Mouse (Mus musculus) forebrain, embryonic 14.5 days (tissue): ENCODE data around the gene Fstl5. TPM values are rescaled to one million over a fixed set of nuclear protein-coding genes. Genes with fewer than 3 reads are reported as not detected.

Experiments used
- ATAC-seq: fragments of 200-750 bp; cut with Nextera tagmentation; 2 replicates; pipeline ENCODE4 v1.8.0; 2017; ENCODE audit warnings: mild to moderate bottlenecking, moderate library complexity
- DNase-seq: peaks from one replicate; pipeline ENCODE4 v3.0.0-alpha.2; 2015; ENCODE audit warnings: low spot score
- H3K27ac ChIP-seq: fragments of 300-500 bp; sonication (generic); 2 replicates; pipeline ENCODE4 v1.5.1; 2014; ENCODE audit warnings: low read depth, mild to moderate bottlenecking, control low read depth, low read length, moderate library complexity
- H3K27me3 ChIP-seq: fragments of 300-500 bp; sonication (generic); replicated peaks from 2 replicates; pipeline ENCODE4 v1.6.1; 2014; ENCODE audit warnings: low read length, control low read depth, mixed read lengths; ENCODE audit not compliant: control insufficient read depth, insufficient read depth
- H3K36me3 ChIP-seq: fragments of 300-500 bp; sonication (generic); 2 replicates; pipeline ENCODE4 v1.6.1; 2014; ENCODE audit warnings: low read length, control low read depth; ENCODE audit not compliant: control insufficient read depth, insufficient read depth
- H3K4me1 ChIP-seq: fragments of 300-500 bp; sonication (generic); 2 replicates; pipeline ENCODE4 v1.6.1; 2014; ENCODE audit warnings: antibody characterized with exemption, low read length, control low read depth; ENCODE audit not compliant: control insufficient read depth, insufficient read depth
- H3K4me2 ChIP-seq: fragments of 300-500 bp; sonication (generic); 2 replicates; pipeline ENCODE4 v1.6.1; 2014; ENCODE audit warnings: mild to moderate bottlenecking, control low read depth, low read length
- H3K4me3 ChIP-seq: fragments of 300-500 bp; sonication (generic); 2 replicates; pipeline ENCODE4 v1.5.1; 2014; ENCODE audit warnings: low read depth, low read length, control low read depth
- H3K9ac ChIP-seq: fragments of 300-500 bp; sonication (generic); 2 replicates; pipeline ENCODE4 v1.6.1; 2014; ENCODE audit warnings: mild to moderate bottlenecking, low read length, control low read depth, moderate library complexity
- H3K9me3 ChIP-seq: fragments of 300-500 bp; sonication (generic); replicated peaks from 2 replicates; pipeline ENCODE4 v1.6.1; 2016; ENCODE audit warnings: low read length, control low read depth, mixed read lengths; ENCODE audit not compliant: control insufficient read depth
- whole genome bisulfite sequencing: fragments of 180-500 bp; shearing (Covaris S2); extraction: QIAGEN DNeasy Blood & Tissue Kit; methylation state at CpG from one replicate; pipeline ENCODE4 v1.1.7; 2014; 5-methylcytosine and 5-hydroxymethylcytosine counted together
- polyA plus RNA-seq: library from polyadenylated mRNA; unstranded; fragments of >200 nt; fragmentation: Nextera tagmentation; extraction: Ambion mirVana; gene quantifications from 2 replicates; pipeline ENCODE4 v1.2.1, GENCODE M21; 2014

The Fstl5 gene
- polyA plus RNA-seq, 1 experiment from 2014 or later = 37.3 TPM

- 33% methylated on average over 4 of the region's 4 CpGs for WGBS
- H3K4me1 ChIP-seq = no peaks in the 10 kb centered on the region
- no peaks in the 10 kb centered on the region for H3K9me3 ChIP-seq
- no peak overlapping the region for H3K27ac ChIP-seq
- peak; percentile 61 for DNase-seq
- H3K4me2 ChIP-seq = no peak overlapping the region
- no peak overlapping the region for H3K4me3 ChIP-seq
- no peak overlapping the region for H3K9ac ChIP-seq
- H3K27me3 ChIP-seq = no peaks in the 10 kb centered on the region
- peak; percentile 80 for ATAC-seq
- no peaks in the 10 kb centered on the region for H3K36me3 ChIP-seq
Measured at GRCm38 (mm10) chr3:76593148-76593547, 519.1 kb downstream of the Fstl5 start.

DNA sequence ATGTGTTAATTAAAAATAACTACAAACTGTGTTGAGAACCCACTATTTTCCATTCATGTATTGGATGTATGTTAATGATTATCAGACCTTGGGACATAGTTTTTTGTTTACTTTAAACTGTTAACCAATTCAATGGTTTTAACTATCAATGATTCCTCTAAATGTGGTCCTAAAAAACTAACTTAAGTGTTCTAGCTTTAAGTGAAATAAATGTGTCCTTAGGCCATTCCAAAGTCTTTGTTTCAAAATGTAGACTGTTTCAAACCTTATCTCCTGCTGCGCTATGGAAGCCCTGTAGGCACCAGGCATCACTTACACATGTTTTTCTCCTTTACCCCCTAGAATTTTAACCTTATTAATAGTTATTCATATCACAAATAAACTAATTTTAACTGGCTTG lies 546.0 kb downstream of the Fstl5 start:
- DNase-seq (no peak), ATAC-seq (no peak)
- no peaks in the 10 kb centered on the region for H3K9me3 ChIP-seq
- no peak overlapping the region for H3K27ac ChIP-seq
- H3K27me3 ChIP-seq = no peaks in the 10 kb centered on the region
- H3K4me3 ChIP-seq = no peak overlapping the region
- no peaks in the 10 kb centered on the region for H3K4me1 ChIP-seq
- no peaks in the 10 kb centered on the region for H3K36me3 ChIP-seq
- H3K9ac ChIP-seq = no peak overlapping the region
- H3K4me2 ChIP-seq = no peak overlapping the region
- WGBS = 95% methylated on average over 1 of the region's 1 CpGs

DNA sequence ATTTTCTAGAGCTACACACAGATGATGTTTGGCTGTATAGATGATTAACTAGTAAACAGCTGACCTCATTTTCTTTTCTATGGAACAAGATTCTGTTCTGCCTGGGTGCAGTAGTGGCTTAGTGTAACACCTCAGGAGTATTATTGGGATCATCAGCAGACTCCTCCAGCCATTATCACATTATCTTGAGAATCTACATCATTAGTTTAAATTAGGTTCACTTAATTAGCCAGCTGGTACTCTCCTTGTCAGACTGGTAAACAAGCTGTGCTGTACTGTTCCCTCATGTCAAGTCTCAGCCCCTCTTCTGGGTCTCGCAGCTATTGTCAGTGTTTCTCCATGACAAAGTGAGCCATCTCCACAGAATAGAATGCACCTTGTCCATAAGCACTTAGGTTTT lies 580.2 kb downstream of the Fstl5 start:
- Histone ChIP-seq H3K9ac (no peak overlapping the region), H3K4me2 (no peak overlapping the region), H3K4me1 (no peaks in the 10 kb centered on the region), H3K9me3 (no peaks in the 10 kb centered on the region), H3K27ac (no peak overlapping the region), H3K27me3 (no peaks in the 10 kb centered on the region), H3K36me3 (no peaks in the 10 kb centered on the region), H3K4me3 (no peak overlapping the region)
- peak; percentile 86 for ATAC-seq
- peak; percentile 65 for DNase-seq
- 29% methylated on average over 1 of the region's 1 CpGs for WGBS

DNA sequence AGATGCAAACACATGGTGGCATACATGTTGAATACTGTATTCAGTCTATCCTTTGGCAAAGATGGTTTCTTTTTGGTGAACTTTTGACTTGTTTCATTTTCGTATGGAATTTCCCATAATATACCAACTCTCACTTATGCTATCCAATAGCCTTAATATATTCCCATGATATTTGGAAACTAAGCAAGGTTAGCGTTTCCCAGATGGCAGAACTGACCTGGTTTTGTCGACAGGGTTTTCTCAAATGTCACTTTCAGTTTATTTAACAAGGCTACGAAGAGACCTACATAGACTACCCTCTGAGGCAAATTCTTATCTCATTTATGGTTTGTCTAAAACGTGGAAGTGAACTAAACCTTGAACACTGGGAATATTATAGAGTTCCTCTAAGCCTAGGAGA lies 596.8 kb downstream of the Fstl5 start:
- no peak overlapping the region for H3K4me3 ChIP-seq
- ATAC-seq (no peak), DNase-seq (no peak)
- H3K4me1 ChIP-seq = no peaks in the 10 kb centered on the region
- WGBS = 79% methylated on average over 5 of the region's 5 CpGs
- no peak overlapping the region for H3K9ac ChIP-seq
- H3K9me3 ChIP-seq = no peaks in the 10 kb centered on the region
- no peaks in the 10 kb centered on the region for H3K36me3 ChIP-seq
- H3K4me2 ChIP-seq = no peak overlapping the region
- H3K27ac ChIP-seq = no peak overlapping the region
- no peaks in the 10 kb centered on the region for H3K27me3 ChIP-seq

DNA sequence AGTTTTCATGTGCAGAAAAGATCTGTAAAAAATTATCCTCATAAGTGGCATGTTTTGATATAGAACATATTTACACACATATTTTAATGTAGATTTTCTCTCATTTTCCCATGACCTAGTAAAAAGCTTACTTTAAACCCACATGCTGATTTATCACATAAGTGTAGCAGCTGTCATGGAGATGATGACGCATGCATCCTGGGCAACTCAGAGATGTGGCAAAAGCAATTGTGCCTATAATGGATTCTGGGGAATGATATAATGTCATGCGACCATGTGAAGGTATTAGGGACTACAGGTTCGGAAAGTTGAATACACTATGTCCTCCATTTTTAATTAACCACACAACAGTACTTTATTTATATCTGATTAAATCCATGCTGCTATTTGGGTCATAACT lies 601.9 kb downstream of the Fstl5 start:
- Histone ChIP-seq H3K4me3 (no peak overlapping the region), H3K4me1 (no peaks in the 10 kb centered on the region), H3K9me3 (no peaks in the 10 kb centered on the region), H3K27ac (no peak overlapping the region), H3K4me2 (no peak overlapping the region), H3K27me3 (no peaks in the 10 kb centered on the region), H3K9ac (no peak overlapping the region), H3K36me3 (no peaks in the 10 kb centered on the region)
- no peak for ATAC-seq
- no peak for DNase-seq
- 87% methylated on average over 3 of the region's 3 CpGs for WGBS

DNA sequence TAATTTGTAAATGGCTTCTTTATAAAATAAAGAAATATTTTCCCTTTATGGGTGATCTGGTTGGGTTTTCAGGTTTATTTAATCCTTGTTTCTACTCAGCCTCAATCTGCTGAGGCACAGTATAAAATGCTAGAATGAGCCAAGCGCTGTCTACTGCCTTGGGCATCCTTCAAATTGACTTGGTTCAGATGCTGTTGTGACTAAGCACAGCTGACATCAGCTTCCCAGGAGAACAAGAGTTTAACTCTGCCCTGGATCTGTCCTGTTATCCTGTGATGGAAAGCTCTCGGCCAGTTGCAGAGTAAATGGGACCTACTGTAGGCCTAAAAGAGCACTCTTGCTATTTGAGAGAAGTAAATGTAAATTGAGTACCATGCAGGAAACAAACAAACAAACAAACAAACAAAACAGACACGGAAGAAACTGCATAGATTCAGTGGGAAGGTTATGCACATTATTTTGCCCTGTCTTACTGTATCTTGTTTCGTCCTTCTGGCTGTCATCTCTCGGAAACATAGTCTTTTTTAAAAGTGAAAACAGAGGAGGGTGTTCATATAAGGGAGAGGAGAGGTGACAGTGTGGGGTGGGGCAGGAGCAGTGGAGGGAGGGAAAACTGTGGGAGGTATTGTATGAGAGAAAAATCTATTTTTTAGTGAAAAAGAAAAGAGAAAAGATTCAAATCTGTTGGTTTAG lies 605.9 kb downstream of the Fstl5 start:
- H3K9ac ChIP-seq = no peak overlapping the region
- 82% methylated on average over 5 of the region's 5 CpGs for WGBS
- ATAC-seq = peak; percentile 54; the same call in 1 of the 2 replicates
- H3K36me3 ChIP-seq = no peaks in the 10 kb centered on the region
- no peaks in the 10 kb centered on the region for H3K4me1 ChIP-seq
- H3K4me3 ChIP-seq = no peak overlapping the region
- H3K27me3 ChIP-seq = no peaks in the 10 kb centered on the region
- no peak overlapping the region for H3K4me2 ChIP-seq
- H3K9me3 ChIP-seq = no peaks in the 10 kb centered on the region
- peak; percentile 24 for DNase-seq
- no peak overlapping the region for H3K27ac ChIP-seq

DNA sequence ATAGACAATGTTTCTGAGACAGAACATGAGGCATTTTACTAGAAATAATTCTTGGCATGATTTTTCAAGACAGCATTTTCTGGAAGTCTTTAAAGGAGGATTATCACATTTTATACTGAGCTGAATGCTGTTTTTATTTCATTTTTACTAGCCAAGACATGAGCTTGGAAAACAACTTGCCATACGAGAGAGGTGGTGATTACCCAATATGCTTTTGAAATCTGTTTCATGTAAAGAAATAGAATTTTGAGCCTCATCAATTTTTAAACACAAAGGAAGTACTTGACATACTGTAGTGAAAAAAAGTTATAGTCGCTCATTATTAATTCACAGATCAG lies 606.4 kb downstream of the Fstl5 start:
- Histone ChIP-seq H3K9ac (no peak overlapping the region), H3K36me3 (no peaks in the 10 kb centered on the region), H3K27me3 (no peaks in the 10 kb centered on the region), H3K9me3 (no peaks in the 10 kb centered on the region), H3K27ac (no peak overlapping the region), H3K4me1 (no peaks in the 10 kb centered on the region), H3K4me2 (no peak overlapping the region), H3K4me3 (no peak overlapping the region)
- WGBS = 84% methylated on average over 2 of the region's 2 CpGs
- DNase-seq (peak; percentile 55), ATAC-seq (no peak; the same call in 1 of the 2 replicates)

DNA sequence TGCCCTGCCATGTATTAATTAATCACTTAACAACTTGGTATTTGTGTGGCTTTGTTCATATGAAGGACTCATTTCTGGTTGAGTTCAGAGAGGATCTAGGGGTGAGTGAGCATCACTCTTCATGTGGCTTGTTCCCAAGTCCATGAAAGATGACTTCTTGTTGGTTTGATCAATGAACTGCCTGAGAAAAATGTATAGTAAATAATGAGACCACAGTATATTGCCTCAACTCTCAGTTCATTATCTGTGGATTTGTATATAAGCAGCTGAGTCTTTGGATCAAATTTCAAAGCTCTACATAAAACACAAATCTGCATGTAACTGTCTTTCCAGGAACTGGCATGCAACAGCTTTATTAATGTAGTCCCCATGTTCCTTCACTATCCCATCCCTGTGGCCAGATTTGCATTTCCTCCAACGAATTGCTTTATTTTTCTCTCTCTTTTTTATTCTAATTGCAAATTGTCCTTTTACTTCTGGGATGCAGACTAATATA lies 623.1 kb downstream of the Fstl5 start:
- H3K27ac ChIP-seq = no peak overlapping the region
- no peak for DNase-seq
- no peaks in the 10 kb centered on the region for H3K4me1 ChIP-seq
- H3K4me3 ChIP-seq = no peak overlapping the region
- H3K9ac ChIP-seq = no peak overlapping the region
- no peaks in the 10 kb centered on the region for H3K9me3 ChIP-seq
- H3K36me3 ChIP-seq = no peaks in the 10 kb centered on the region
- ATAC-seq = no peak
- H3K27me3 ChIP-seq = no peaks in the 10 kb centered on the region
- 62% methylated on average over 1 of the region's 1 CpGs for WGBS
- H3K4me2 ChIP-seq = no peak overlapping the region

DNA sequence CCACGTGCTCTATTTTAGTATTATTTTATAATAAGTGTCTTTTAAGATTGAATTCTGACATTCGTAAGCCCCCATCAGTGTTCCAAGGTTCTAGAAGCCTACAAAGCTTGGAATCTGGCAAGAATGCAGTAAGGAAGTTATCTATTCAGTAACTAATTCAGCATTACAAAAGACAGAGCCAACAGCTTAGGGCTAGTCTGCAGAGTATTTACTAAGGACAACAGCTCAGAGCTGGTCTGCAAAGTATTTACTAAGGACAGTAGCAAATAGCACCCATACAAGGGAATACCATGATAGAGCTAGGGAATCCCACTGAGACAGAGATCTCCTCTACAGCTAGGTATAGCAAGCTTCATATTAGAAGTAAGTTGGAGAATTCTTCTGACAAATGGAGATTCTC lies 665.2 kb downstream of the Fstl5 start:
- DNase-seq (no peak), ATAC-seq (no peak)
- no peak overlapping the region for H3K4me3 ChIP-seq
- no peaks in the 10 kb centered on the region for H3K9me3 ChIP-seq
- no peaks in the 10 kb centered on the region for H3K36me3 ChIP-seq
- no peak overlapping the region for H3K4me2 ChIP-seq
- H3K27me3 ChIP-seq = no peaks in the 10 kb centered on the region
- H3K4me1 ChIP-seq = no peaks in the 10 kb centered on the region
- 81% methylated on average over 2 of the region's 2 CpGs for WGBS
- no peak overlapping the region for H3K27ac ChIP-seq
- H3K9ac ChIP-seq = no peak overlapping the region
